Mouse (Mus musculus): ENCODE measurements at regions not wholly inside any gene's neighbourhood (a gene's known extent, or its start where the extent isn't known, plus 50 kb on each side); places are given as distances from the start of the nearest gene placed in this dataset.

- H3K36me3 ChIP-seq (ENCODE audit: control insufficient read depth, insufficient read depth, low read length), result no peaks in the 10 kb centered on the region
- H3K27me3 ChIP-seq (replicated peaks; ENCODE audit: control insufficient read depth, insufficient read depth, low read length), result no peaks in the 10 kb centered on the region
- WGBS, result 77% methylated on average over 2 of the region's 2 CpGs
- no peak overlapping the region for H3K9ac ChIP-seq (ENCODE audit: low read depth, low read length)
- no peak overlapping the region for H3K4me3 ChIP-seq (ENCODE audit: low read depth, low read length)
- no peaks in the 10 kb centered on the region for H3K9me3 ChIP-seq (ENCODE audit: control insufficient read depth, low read length)
- DNase-seq (ENCODE audit: low spot score), result no peak
- no peak overlapping the region for H3K4me2 ChIP-seq (ENCODE audit: low read depth, low read length)
- H3K4me1 ChIP-seq (ENCODE audit: control insufficient read depth, insufficient read depth, low read length), result no peaks in the 10 kb centered on the region
- H3K27ac ChIP-seq (replicated peaks; ENCODE audit: low read depth, low read length), result no peak overlapping the region
- no peak for ATAC-seq (ENCODE audit: low read depth)
Measured at GRCm38 (mm10) chr12:45439745-45440144, 365.2 kb upstream of the Stxbp6 start.

- no peaks in the 10 kb centered on the region for H3K27me3 ChIP-seq (replicated peaks; ENCODE audit: control insufficient read depth, insufficient read depth, low read length)
- H3K4me1 ChIP-seq (ENCODE audit: control insufficient read depth, insufficient read depth, low read length), result no peaks in the 10 kb centered on the region
- no peak for DNase-seq (ENCODE audit: low spot score)
- no peaks in the 10 kb centered on the region for H3K9me3 ChIP-seq (ENCODE audit: control insufficient read depth, low read length)
- no peak overlapping the region for H3K4me2 ChIP-seq (ENCODE audit: low read depth, low read length)
- no peak overlapping the region for H3K27ac ChIP-seq (replicated peaks; ENCODE audit: low read depth, low read length)
- H3K9ac ChIP-seq (ENCODE audit: low read depth, low read length), result no peak overlapping the region
- no peaks in the 10 kb centered on the region for H3K36me3 ChIP-seq (ENCODE audit: control insufficient read depth, insufficient read depth, low read length)
- no peak for ATAC-seq (ENCODE audit: low read depth)
- H3K4me3 ChIP-seq (ENCODE audit: low read depth, low read length), result no peak overlapping the region
Measured at GRCm38 (mm10) chr12:45437271-45437670, 362.8 kb upstream of the Stxbp6 start.

- Histone ChIP-seq H3K9ac (ENCODE audit: low read depth, low read length) (no peak overlapping the region), H3K4me2 (ENCODE audit: low read depth, low read length) (no peak overlapping the region), H3K27ac (replicated peaks; ENCODE audit: low read depth, low read length) (no peak overlapping the region), H3K4me3 (ENCODE audit: low read depth, low read length) (no peak overlapping the region), H3K27me3 (replicated peaks; ENCODE audit: control insufficient read depth, insufficient read depth, low read length) (no peaks in the 10 kb centered on the region), H3K4me1 (ENCODE audit: control insufficient read depth, insufficient read depth, low read length) (no peaks in the 10 kb centered on the region), H3K36me3 (ENCODE audit: control insufficient read depth, insufficient read depth, low read length) (no peaks in the 10 kb centered on the region), H3K9me3 (ENCODE audit: control insufficient read depth, low read length) (no peaks in the 10 kb centered on the region)
- WGBS, result 75% methylated on average over 2 of the region's 2 CpGs
- no peak for DNase-seq (ENCODE audit: low spot score)
- ATAC-seq (ENCODE audit: low read depth), result no peak
Measured at GRCm38 (mm10) chr12:45399436-45399835, 324.9 kb upstream of the Stxbp6 start.

- no peak overlapping the region for H3K4me2 ChIP-seq (ENCODE audit: low read depth, low read length)
- H3K9ac ChIP-seq (ENCODE audit: low read depth, low read length), result no peak overlapping the region
- H3K4me3 ChIP-seq (ENCODE audit: low read depth, low read length), result no peak overlapping the region
- no peaks in the 10 kb centered on the region for H3K27me3 ChIP-seq (replicated peaks; ENCODE audit: control insufficient read depth, insufficient read depth, low read length)
- no peak for ATAC-seq (ENCODE audit: low read depth)
- H3K4me1 ChIP-seq (ENCODE audit: control insufficient read depth, insufficient read depth, low read length), result no peaks in the 10 kb centered on the region
- H3K36me3 ChIP-seq (ENCODE audit: control insufficient read depth, insufficient read depth, low read length), result no peaks in the 10 kb centered on the region
- peak; percentile 8 for DNase-seq (ENCODE audit: low spot score)
- H3K9me3 ChIP-seq (ENCODE audit: control insufficient read depth, low read length), result peaks cover 10% of the 10 kb centered on the region; the same call in 1 of the 2 replicates
- 67% methylated on average over 3 of the region's 3 CpGs for WGBS
- no peak overlapping the region for H3K27ac ChIP-seq (replicated peaks; ENCODE audit: low read depth, low read length)
Measured at GRCm38 (mm10) chr12:45384864-45385263, 310.4 kb upstream of the Stxbp6 start.

Data from embryonic facial prominence, embryonic 14.5 days (tissue).